Mouse (Mus musculus): ENCODE measurements around the gene Olfr1390. TPM values are rescaled to one million over a fixed set of nuclear protein-coding genes. Genes with fewer than 3 reads are reported as not detected.
"Not testable (repeated sequence)": the region's sequence is repeated elsewhere in the genome, so short reads cannot be mapped to it uniquely, and the experiment has no call there.

The Olfr1390 gene
- not detected in 2 replicates for polyA plus RNA-seq (2016; fragmentation: Nextera tagmentation; extraction: Ambion mirVana)

DNA sequence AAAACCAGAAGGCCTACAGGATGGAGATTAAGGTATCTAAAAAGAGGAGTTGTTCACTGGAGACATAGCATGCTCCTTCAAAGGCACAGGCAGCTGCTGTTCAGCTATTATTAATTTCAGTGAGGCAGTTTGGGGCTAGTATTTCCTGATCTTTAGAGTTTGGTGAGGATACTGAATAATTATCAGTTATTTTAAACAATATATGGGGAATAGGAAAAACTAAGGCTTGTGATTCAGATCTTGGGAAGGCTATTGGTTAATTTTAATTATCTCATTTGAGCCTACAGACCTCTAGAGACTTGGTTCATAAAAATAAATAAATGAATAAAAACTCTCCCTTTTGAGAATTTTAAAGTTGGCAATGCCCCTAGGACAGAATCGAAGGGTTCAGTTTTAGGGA, at the start of gene Olfr1390:
Olfr1390 (plus strand) TSS at position 301 of the 400 bp plus-strand sequence.
- H3K9me3 ChIP-seq = no peaks in the 10 kb centered on the region
- no peak for ATAC-seq (ENCODE audit: insufficient number of reproducible peaks, insufficient read depth, low FRiP score, low TSS enrichment, low read depth)
- H3K4me2 ChIP-seq = no peak within 1 kb of the TSS
- H3K4me3 ChIP-seq (replicated peaks) = no peak within 1 kb of the TSS
- H3K36me3 ChIP-seq = no peaks in the 10 kb centered on the region
- no peak within 1 kb of the TSS for H3K9ac ChIP-seq (replicated peaks)
- H3K27me3 ChIP-seq = no peaks in the 10 kb centered on the region
- no peaks in the 10 kb centered on the region for H3K4me1 ChIP-seq (replicated peaks)
- H3K27ac ChIP-seq = no peak within 1 kb of the TSS
- WGBS = 94% methylated on average over 1 of the region's 1 CpGs

DNA sequence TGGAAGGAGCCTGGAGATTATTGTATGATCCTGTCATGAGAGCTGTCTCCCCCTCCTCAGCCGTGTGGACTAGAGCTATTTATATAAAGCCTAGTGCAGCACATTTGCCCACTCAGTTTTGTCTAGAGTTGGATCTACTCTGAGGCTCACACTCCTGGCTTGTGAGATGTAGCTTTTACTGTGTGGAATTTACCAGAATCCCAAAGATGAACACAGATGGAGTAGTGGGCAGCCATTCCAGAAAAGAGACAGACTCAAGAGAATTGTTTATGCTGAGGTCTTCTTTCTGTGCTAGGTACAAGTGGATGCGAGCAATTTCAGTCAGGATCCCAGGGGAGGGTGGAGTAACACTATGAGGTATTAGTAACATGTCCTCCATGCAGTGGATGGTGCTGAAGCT, 47.7 kb upstream of the Olfr1390 start:
- no peaks in the 10 kb centered on the region for H3K27me3 ChIP-seq
- no peaks in the 10 kb centered on the region; the same call in 1 of the 2 replicates for H3K9me3 ChIP-seq
- H3K9ac ChIP-seq (replicated peaks) = no peak overlapping the region
- H3K4me1 ChIP-seq (replicated peaks) = no peaks in the 10 kb centered on the region
- H3K36me3 ChIP-seq = no peaks in the 10 kb centered on the region
- no peak overlapping the region for H3K27ac ChIP-seq
- H3K4me3 ChIP-seq (replicated peaks) = no peak overlapping the region
- H3K4me2 ChIP-seq = no peak overlapping the region
- 79% methylated on average over 2 of the region's 2 CpGs for WGBS
- no peak for ATAC-seq (ENCODE audit: insufficient number of reproducible peaks, insufficient read depth, low FRiP score, low TSS enrichment, low read depth)

DNA sequence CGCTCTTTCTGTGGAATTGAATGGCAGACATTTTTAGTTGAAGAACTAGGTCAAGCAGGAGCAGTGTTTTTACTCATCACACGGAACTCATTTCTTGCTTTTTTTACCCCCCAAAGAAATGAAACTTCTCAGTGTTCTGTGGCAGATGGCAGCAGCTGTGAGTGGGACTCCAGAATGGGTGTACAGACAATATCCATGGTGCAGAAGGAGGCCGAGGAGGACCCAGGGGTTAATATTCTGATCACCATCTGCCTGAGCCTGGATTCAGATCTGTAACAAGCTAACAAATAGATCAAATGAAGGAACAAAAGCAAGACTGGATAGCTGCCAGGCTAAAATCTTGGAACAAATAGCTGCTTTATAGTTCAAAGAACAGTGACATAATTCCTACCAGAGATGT, 42.2 kb upstream of the Olfr1390 start:
- no peak overlapping the region for H3K4me2 ChIP-seq
- no peak for ATAC-seq (ENCODE audit: insufficient number of reproducible peaks, insufficient read depth, low FRiP score, low TSS enrichment, low read depth)
- no peaks in the 10 kb centered on the region for H3K36me3 ChIP-seq
- no peaks in the 10 kb centered on the region for H3K4me1 ChIP-seq (replicated peaks)
- 83% methylated on average over 3 of the region's 3 CpGs for WGBS
- no peak overlapping the region for H3K27ac ChIP-seq
- H3K27me3 ChIP-seq = no peaks in the 10 kb centered on the region
- H3K9me3 ChIP-seq = no peaks in the 10 kb centered on the region
- no peak overlapping the region for H3K4me3 ChIP-seq (replicated peaks)
- no peak overlapping the region for H3K9ac ChIP-seq (replicated peaks)

DNA sequence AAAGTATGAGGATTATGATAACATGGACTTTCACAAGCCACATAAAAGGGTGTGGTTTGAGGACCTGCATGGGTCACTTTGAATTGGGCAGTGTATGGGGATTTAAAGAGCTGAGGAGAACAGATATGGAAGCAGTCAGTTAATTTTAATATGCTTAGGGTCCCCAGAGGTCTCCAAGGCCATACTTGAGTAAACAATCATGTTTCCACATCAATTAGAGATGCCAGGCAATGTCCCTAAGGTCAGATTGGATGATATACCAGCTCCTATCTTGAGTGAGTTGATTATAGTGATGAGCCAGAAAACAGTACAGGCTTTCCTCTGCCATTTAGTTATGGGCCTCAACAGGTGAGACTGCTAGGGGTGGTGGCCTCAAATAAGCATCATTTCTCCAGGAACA, 30.5 kb upstream of the Olfr1390 start, which contains the start of gene Olfr10:
Olfr10 (plus strand) TSS at position 301 of the 400 bp plus-strand sequence.
- H3K4me3 ChIP-seq (replicated peaks) = no peak within 1 kb of the TSS
- no peaks in the 10 kb centered on the region for H3K27me3 ChIP-seq
- H3K4me1 ChIP-seq (replicated peaks) = no peaks in the 10 kb centered on the region
- H3K4me2 ChIP-seq = no peak within 1 kb of the TSS
- H3K9ac ChIP-seq (replicated peaks) = no peak within 1 kb of the TSS
- H3K36me3 ChIP-seq = no peaks in the 10 kb centered on the region
- H3K9me3 ChIP-seq = no peaks in the 10 kb centered on the region
- H3K27ac ChIP-seq = no peak within 1 kb of the TSS
- no peak for ATAC-seq (ENCODE audit: insufficient number of reproducible peaks, insufficient read depth, low FRiP score, low TSS enrichment, low read depth)

DNA sequence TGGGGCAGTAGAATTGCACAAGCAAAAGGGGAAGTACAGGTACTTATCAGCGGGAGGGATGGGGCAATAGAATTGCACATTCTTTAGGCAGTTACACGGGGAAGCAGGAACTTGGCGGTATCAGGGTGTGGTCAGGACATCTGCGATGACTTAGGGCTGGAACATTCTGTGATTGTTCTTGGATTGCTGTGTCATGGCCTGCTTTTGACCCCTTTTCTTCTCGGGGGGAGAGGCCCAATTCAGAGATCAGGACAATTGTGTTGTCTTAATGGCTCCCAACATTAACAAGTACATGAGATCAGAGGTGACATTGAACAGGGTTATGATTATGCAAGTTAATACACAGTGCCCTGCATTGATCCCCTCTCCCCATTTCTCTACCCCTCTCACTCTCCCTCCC, 26.4 kb upstream of the Olfr1390 start:
- not testable (repeated sequence) for H3K9ac ChIP-seq (replicated peaks); H3K4me3 ChIP-seq (replicated peaks); H3K9me3 ChIP-seq; H3K4me2 ChIP-seq; H3K4me1 ChIP-seq (replicated peaks); H3K27ac ChIP-seq; ATAC-seq (ENCODE audit: insufficient number of reproducible peaks, insufficient read depth, low FRiP score, low TSS enrichment, low read depth); H3K27me3 ChIP-seq; H3K36me3 ChIP-seq
- WGBS = 78% methylated on average over 5 of the region's 5 CpGs

DNA sequence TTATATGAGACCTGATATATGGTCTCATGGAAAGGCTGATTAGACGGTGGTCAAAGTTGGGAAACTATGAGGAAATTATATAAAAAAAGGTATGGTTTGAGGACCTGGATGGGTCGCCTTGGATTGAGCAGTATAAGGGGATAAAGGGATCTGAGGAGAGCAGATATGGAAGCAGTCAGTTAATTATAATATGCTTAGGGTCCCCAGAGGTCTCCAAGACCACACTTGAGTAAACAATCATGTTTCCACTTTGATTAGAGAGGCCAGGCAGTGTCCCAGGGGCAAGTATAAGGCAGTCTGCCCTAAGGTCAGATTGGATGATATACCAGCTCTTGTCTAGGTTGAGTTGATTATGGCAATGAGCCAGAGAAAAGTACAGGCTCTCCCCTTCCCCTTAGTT, 12.5 kb upstream of the Olfr1390 start, which contains the start of gene Olfr1391:
Olfr1391 (plus strand) TSS at position 301 of the 400 bp plus-strand sequence.
- no peak within 1 kb of the TSS for H3K4me2 ChIP-seq
- H3K9me3 ChIP-seq = no peaks in the 10 kb centered on the region
- no peak within 1 kb of the TSS for H3K27ac ChIP-seq
- no peaks in the 10 kb centered on the region for H3K4me1 ChIP-seq (replicated peaks)
- H3K36me3 ChIP-seq = no peaks in the 10 kb centered on the region
- H3K4me3 ChIP-seq (replicated peaks) = no peak within 1 kb of the TSS
- 74% methylated on average over 2 of the region's 2 CpGs for WGBS
- H3K27me3 ChIP-seq = no peaks in the 10 kb centered on the region
- ATAC-seq (ENCODE audit: insufficient number of reproducible peaks, insufficient read depth, low FRiP score, low TSS enrichment, low read depth) = no peak
- no peak within 1 kb of the TSS for H3K9ac ChIP-seq (replicated peaks)

DNA sequence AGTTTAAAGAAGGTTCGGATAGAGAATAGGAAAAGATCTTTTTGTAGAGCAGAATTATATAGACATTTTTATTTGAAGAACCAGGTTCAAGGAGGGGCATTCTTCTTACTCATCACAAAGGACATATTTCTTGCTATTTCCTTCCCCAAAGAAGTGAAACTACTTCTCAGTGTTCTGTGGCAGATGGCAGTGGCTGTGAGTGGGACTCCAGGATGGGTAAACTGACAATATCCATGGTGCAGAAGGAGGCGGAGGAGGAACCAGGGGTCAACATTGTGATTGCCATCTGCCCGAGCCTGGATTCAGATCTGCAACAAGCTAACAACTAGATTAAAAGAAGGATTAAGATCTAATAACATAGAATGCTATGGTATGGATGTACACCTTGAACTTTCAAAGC, 8.3 kb upstream of the Olfr1390 start:
- H3K27me3 ChIP-seq = no peaks in the 10 kb centered on the region
- no peak overlapping the region for H3K9ac ChIP-seq (replicated peaks)
- H3K27ac ChIP-seq = no peak overlapping the region
- no peak for ATAC-seq (ENCODE audit: insufficient number of reproducible peaks, insufficient read depth, low FRiP score, low TSS enrichment, low read depth)
- H3K36me3 ChIP-seq = no peaks in the 10 kb centered on the region
- WGBS = 85% methylated on average over 3 of the region's 3 CpGs
- H3K4me1 ChIP-seq (replicated peaks) = no peaks in the 10 kb centered on the region
- no peaks in the 10 kb centered on the region for H3K9me3 ChIP-seq
- no peak overlapping the region for H3K4me2 ChIP-seq
- no peak overlapping the region for H3K4me3 ChIP-seq (replicated peaks)

DNA sequence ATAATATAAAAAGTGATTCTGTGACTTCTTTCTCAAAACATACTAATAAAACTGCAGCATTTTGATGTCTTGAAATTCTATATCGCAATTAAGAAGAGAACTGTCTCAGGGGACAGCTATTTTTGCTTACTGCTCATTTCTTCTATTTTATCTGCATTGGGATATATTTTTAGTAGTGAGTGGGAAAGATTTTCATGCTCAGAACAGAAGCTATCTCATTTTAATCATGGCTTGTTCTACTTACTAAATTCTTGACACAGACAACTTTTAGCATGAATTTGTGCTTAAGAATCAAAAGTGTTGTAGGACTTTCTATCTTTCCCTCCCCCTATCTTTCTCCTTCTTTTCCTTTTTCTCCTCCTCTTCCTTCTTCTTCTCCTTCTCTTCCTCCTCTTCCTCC, 5.3 kb upstream of the Olfr1390 start:
- Histone ChIP-seq H3K4me2 (no peak overlapping the region), H3K9ac (replicated peaks) (no peak overlapping the region), H3K4me3 (replicated peaks) (no peak overlapping the region), H3K27ac (no peak overlapping the region), H3K36me3 (no peaks in the 10 kb centered on the region), H3K27me3 (no peaks in the 10 kb centered on the region), H3K9me3 (no peaks in the 10 kb centered on the region), H3K4me1 (replicated peaks) (no peaks in the 10 kb centered on the region)
- ATAC-seq (ENCODE audit: insufficient number of reproducible peaks, insufficient read depth, low FRiP score, low TSS enrichment, low read depth) = no peak
- WGBS = 71% methylated on average over 1 of the region's 1 CpGs

DNA sequence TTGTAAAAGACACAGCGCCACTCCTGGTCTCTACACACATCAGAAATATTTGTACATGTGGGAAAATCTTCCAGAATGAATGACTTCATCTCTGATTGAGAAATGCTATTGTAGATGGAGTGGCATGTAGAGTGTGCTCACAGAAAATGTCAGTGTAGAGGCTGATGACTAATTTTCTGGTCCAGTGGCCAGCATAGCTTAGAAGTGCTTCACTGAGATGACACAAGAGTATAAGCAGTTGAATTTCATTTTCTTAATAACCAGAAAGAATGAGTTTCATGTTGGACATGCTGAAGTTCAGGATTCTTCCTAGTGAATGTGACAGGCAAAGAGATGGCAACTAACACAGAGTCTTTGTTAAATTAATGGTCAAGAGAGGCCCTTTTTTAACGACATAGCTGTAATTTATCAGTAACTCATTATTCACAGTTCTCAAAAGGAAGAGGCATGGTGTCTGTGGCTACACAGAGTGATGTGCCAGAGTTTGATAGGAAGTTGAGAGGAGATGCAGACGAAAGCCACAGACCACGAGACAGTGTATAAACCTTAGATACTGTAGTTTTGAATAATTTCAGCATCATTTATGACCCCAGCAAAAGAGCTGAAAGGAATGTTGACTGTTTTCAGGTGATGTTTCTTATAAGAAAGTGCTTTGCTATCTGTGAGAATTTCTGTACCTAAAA, 2.3 kb downstream of the Olfr1390 start:
- no peak overlapping the region for H3K4me2 ChIP-seq
- H3K9ac ChIP-seq (replicated peaks) = no peak overlapping the region
- no peaks in the 10 kb centered on the region for H3K9me3 ChIP-seq
- no peak overlapping the region for H3K4me3 ChIP-seq (replicated peaks)
- no peaks in the 10 kb centered on the region for H3K27me3 ChIP-seq
- 75% methylated on average over 4 of the region's 4 CpGs for WGBS
- no peak overlapping the region for H3K27ac ChIP-seq
- no peak for ATAC-seq (ENCODE audit: insufficient number of reproducible peaks, insufficient read depth, low FRiP score, low TSS enrichment, low read depth)
- H3K4me1 ChIP-seq (replicated peaks) = no peaks in the 10 kb centered on the region
- no peaks in the 10 kb centered on the region for H3K36me3 ChIP-seq

DNA sequence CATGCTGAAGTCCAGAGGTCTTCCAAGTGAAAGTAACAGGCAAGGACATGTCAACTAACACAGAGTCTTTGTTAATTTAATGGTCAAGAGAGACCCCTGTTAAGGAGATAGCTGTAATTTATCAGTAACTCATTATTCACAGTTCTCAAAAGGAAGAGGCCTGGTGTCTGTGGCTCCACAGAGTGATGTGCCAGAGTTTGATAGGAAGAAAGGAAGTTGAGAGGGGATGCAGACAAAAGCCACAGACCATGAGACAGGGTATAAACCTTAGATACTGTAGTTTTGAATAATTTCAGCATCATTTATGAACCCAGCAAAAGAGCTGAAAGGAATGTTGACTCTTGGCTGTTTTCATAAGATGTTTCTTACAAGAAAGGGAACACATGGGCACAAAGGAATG, 48.1 kb downstream of the Olfr1390 start:
- no peak overlapping the region for H3K4me3 ChIP-seq (replicated peaks)
- H3K36me3 ChIP-seq = no peaks in the 10 kb centered on the region
- no peak overlapping the region for H3K9ac ChIP-seq (replicated peaks)
- no peak overlapping the region for H3K27ac ChIP-seq
- no peak for ATAC-seq (ENCODE audit: insufficient number of reproducible peaks, insufficient read depth, low FRiP score, low TSS enrichment, low read depth)
- no peak overlapping the region for H3K4me2 ChIP-seq
- H3K4me1 ChIP-seq (replicated peaks) = no peaks in the 10 kb centered on the region
- H3K9me3 ChIP-seq = no peaks in the 10 kb centered on the region
- no peaks in the 10 kb centered on the region for H3K27me3 ChIP-seq

DNA sequence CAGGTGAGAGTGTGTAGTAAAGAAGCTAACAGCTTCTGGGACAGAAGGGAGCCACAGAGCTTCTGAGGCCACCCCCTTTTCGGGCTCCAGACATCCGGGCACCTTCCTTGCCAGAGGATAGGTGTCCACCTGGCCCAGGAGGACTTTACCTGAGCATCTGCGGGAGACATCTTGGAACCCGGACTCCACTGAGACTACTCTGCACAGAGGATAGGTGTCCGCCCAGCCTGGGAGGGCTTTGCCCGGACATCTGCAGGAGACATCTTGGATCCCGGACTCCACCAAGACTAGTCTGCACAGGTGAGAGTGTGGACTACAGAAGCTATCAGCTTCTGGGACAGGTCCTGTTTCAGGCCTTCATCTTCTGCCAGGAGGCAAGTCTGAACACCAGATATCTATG, 51.1 kb downstream of the Olfr1390 start:
- not testable (repeated sequence) for H3K4me2 ChIP-seq; H3K36me3 ChIP-seq; H3K4me1 ChIP-seq (replicated peaks); H3K9ac ChIP-seq (replicated peaks); H3K27me3 ChIP-seq; H3K4me3 ChIP-seq (replicated peaks); ATAC-seq (ENCODE audit: insufficient number of reproducible peaks, insufficient read depth, low FRiP score, low TSS enrichment, low read depth); H3K9me3 ChIP-seq; H3K27ac ChIP-seq
- WGBS = 93% methylated on average over 7 of the region's 7 CpGs
